Mouse (Mus musculus): ENCODE measurements around the gene Dsn1.

Dsn1 gene

GRCm38 (mm10) chr2:157021156-157021555, 14.2 kb upstream of the Dsn1 start:
- no peak for DNase-seq

- DNase-seq: no peak
Observed at GRCm38 (mm10) chr2:157019228-157019627, 12.3 kb upstream of the Dsn1 start.

GRCm38 (mm10) chr2:157016529-157017270, 9.7 kb upstream of the Dsn1 start:
- peak; percentile 18 for DNase-seq

GRCm38 (mm10) chr2:157012341-157012740, 5.4 kb upstream of the Dsn1 start:
- no peak for DNase-seq

- no peak for DNase-seq
Observed at GRCm38 (mm10) chr2:157010634-157011310, 3.8 kb upstream of the Dsn1 start.

GRCm38 (mm10) chr2:157010121-157010520, 3.2 kb upstream of the Dsn1 start:
- DNase-seq: peak; percentile 35

- no peak for DNase-seq
Observed at GRCm38 (mm10) chr2:157008509-157008908, 1.6 kb upstream of the Dsn1 start.

- DNase-seq: no peak
Observed at GRCm38 (mm10) chr2:157007234-157007596, 261 bp upstream of the Dsn1 start.

- no peak for DNase-seq
Observed at GRCm38 (mm10) chr2:157002321-157002720, 4.6 kb downstream of the Dsn1 start.

GRCm38 (mm10) chr2:156998263-156998662, 8.7 kb downstream of the Dsn1 start:
- no peak for DNase-seq

GRCm38 (mm10) chr2:156996576-156996975, 10.4 kb downstream of the Dsn1 start:
- DNase-seq: peak; percentile 63

- peak; percentile 98 for DNase-seq
Observed at GRCm38 (mm10) chr2:156991470-156992319, 15.3 kb downstream of the Dsn1 start, which contains the start of gene Ndrg3. Gene Ndrg3 (minus strand): TSS chr2:156992056.

GRCm38 (mm10) chr2:156990727-156991431, 16.1 kb downstream of the Dsn1 start:
- DNase-seq: no peak

GRCm38 (mm10) chr2:156987316-156987715, 19.6 kb downstream of the Dsn1 start:
- no peak for DNase-seq

GRCm38 (mm10) chr2:156982864-156983263, 24.1 kb downstream of the Dsn1 start:
- DNase-seq: peak; percentile 42

- DNase-seq: no peak
Observed at GRCm38 (mm10) chr2:156981291-156981690, 25.7 kb downstream of the Dsn1 start.

- no peak for DNase-seq
Observed at GRCm38 (mm10) chr2:156980059-156980458, 26.9 kb downstream of the Dsn1 start.

GRCm38 (mm10) chr2:156976711-156977110, 30.2 kb downstream of the Dsn1 start:
- no peak for DNase-seq

- peak; percentile 11 for DNase-seq
Observed at GRCm38 (mm10) chr2:156974967-156975366, 32.0 kb downstream of the Dsn1 start.

- DNase-seq: no peak
Observed at GRCm38 (mm10) chr2:156973316-156974100, 33.4 kb downstream of the Dsn1 start.

GRCm38 (mm10) chr2:156970253-156970652, 36.7 kb downstream of the Dsn1 start:
- DNase-seq: no peak

- no peak for DNase-seq
Observed at GRCm38 (mm10) chr2:156968501-156968900, 38.5 kb downstream of the Dsn1 start.

Measured in lung, postnatal 36 days (tissue).